Mouse (Mus musculus): ENCODE results near the gene Scd4.

- TF ChIP-seq CTCF (IDR thresholded peaks at IDR 0.05; ENCODE audit: extremely low read depth, insufficient read depth, insufficient read length, insufficient replicate concordance) (no peak), POLR2A (IDR thresholded peaks at IDR 0.05; ENCODE audit: low read depth, low read length) (no peak)
Measured at GRCm38 (mm10) chr19:44312007-44312360, 20.9 kb upstream of the Scd4 start.
